Mouse (Mus musculus) embryo, embryonic 11.5 days (tissue): ENCODE data around the gene Nkrf.

ENCODE experiments used
- DNase-seq: peaks from one replicate; pipeline ENCODE4 v3.0.0-alpha.2; 2012; ENCODE audit warnings: low read depth, low spot score

Gene Nkrf

DNA sequence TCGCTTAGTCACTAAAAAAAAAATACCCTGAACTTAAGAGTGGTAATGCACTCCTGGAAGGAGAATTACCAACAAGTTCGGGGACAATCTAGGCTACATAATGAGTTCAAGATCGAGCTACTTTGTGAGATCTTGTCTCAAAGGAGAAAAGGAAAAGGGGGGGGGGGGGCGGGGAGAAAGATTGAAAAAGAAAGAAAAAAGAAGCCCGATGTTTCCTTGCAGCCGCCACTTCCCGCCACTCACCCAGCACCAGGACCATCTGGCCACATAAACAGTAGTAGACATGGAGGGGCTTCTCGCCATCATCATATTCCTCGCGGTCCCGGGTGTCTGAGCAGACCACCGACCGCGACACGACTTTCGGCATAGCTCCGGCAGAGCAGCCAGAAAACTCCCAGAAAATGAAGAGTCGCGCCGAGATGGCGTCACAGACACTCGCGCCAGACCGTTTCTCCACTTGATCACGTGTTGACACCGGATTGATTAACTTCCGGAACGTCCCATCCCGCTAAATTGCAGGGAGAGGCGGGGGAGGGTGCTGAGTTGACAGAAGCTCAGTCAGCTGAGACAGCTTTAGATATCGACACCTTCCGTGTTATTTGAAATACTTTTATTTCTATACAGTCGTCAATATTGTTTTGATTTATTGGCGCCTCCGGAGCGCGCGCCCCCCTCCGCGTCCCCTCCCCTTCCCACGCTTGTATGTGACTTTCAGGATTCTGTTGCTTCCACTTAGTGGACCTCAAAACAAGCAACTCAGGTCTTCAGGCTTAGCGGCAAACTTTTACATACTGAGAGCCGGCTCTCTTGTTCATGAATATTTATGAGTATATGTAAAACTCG lies 38.7 kb downstream of the Nkrf start:
- DNase-seq = peak; percentile 55

GRCm38 (mm10) chrX:36852631-36853030 lies 50.1 kb downstream of the Nkrf start:
- DNase-seq = no peak

DNA sequence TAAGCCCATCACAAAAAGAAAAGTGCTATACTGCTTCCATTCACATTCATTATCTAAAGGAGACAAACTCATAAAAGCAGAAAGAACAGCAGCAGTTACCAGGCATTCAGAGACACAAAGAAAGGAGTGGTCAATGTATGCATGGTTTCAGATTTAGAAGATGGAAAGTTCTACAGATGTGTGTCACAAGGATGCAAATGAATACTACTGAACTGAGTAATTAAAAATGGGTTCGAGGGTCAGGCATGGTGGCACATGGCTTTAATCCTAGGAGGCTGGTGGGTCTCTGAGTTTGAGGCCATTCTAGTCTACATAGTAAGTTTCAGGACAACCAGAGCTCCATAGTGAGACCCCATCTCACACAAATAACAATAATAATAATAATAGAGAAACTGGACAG lies 55.5 kb downstream of the Nkrf start:
- DNase-seq = no peak

- DNase-seq = no peak
Measured at GRCm38 (mm10) chrX:36843346-36843990, 59.2 kb downstream of the Nkrf start.

GRCm38 (mm10) chrX:36841698-36842097 lies 61.0 kb downstream of the Nkrf start:
- DNase-seq = no peak

DNA sequence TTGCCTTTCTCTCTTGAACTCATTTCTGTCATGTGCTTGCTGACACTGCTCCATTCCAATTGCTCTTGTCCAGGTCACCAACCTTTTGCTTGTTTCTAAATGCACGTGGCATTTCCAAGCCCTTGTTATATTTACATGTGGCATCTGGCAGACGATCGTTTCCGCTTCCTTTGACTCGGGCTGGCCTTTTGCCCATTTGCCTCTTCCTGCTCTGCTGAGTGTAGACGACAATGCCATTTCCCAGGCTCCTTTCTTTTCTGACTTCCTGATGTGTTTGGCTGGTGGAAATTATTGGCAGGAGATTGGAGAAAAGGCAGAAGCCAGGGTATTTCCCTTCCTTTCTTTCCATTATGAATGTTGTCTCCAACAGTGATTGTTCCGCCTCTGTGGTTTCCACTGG lies 63.3 kb downstream of the Nkrf start:
- DNase-seq = no peak
